Mouse (Mus musculus): ENCODE measurements around the gene Twf1. TPM values are rescaled to one million over a fixed set of nuclear protein-coding genes. Genes with fewer than 3 reads are reported as not detected.

Gene Twf1
- polyA plus RNA-seq, 1 experiment, result 13.8 TPM

GRCm38 (mm10) chr15:94530519-94530918 is 59.2 kb downstream of the Twf1 start:
- Histone ChIP-seq H3K4me3 (replicated peaks) (no peak overlapping the region), H3K36me3 (replicated peaks; ENCODE audit: low read length) (peaks cover 86% of the 10 kb centered on the region), H3K4me1 (no peaks in the 10 kb centered on the region), H3K27me3 (replicated peaks) (no peaks in the 10 kb centered on the region), H3K9me3 (no peaks in the 10 kb centered on the region)
- TF ChIP-seq GATA1 (IDR thresholded peaks at IDR 0.05; ENCODE audit: borderline replicate concordance, low read length) (no peak), FLI1 (IDR thresholded peaks at IDR 0.05; ENCODE audit: low read length) (no peak)

Other genes with a start within 250 kb of the Twf1 start
- 0.39 TPM in 1 of 2 replicates, not detected in the other for gene Adamts20, start 124.5 kb downstream of the Twf1 start, polyA plus RNA-seq (2012; ENCODE audit: insufficient read depth, low replicate concordance)
- 0.97 and 6.3 TPM in 2 replicates for gene Pus7l, start 46.3 kb downstream of the Twf1 start, polyA plus RNA-seq (2012; ENCODE audit: insufficient read depth, low replicate concordance)
- 0.95 and 5.6 TPM in 2 replicates for gene Irak4, start 46.2 kb downstream of the Twf1 start, polyA plus RNA-seq (2012; ENCODE audit: insufficient read depth, low replicate concordance)
- 0.18 TPM in 1 of 2 replicates, not detected in the other for gene Tmem117, start 39.3 kb upstream of the Twf1 start, polyA plus RNA-seq (2012; ENCODE audit: insufficient read depth, low replicate concordance)